Mouse (Mus musculus) stomach, embryonic 16.5 days (tissue): ENCODE data around the gene Vegfa. TPM values are rescaled to one million over a fixed set of nuclear protein-coding genes. Genes with fewer than 3 reads are reported as not detected.

Experiments used
- ATAC-seq: fragments of 200-750 bp; cut with Nextera tagmentation; 2 replicates; pipeline ENCODE4 v1.8.0; 2017; ENCODE audit warnings: moderate number of reproducible peaks, moderate TSS enrichment; ENCODE audit not compliant: insufficient read depth, low FRiP score
- H3K27ac ChIP-seq: fragments of 300-500 bp; sonication (generic); 2 replicates; pipeline ENCODE4 v1.5.1; 2014; ENCODE audit warnings: low read length
- H3K27me3 ChIP-seq: fragments of 300-500 bp; sonication (generic); 2 replicates; pipeline ENCODE4 v1.6.1; 2014; ENCODE audit warnings: low read length, control low read depth, mixed read lengths; ENCODE audit not compliant: control insufficient read depth, insufficient read depth
- H3K36me3 ChIP-seq: fragments of 300-500 bp; sonication (generic); 2 replicates; pipeline ENCODE4 v1.6.1; 2014; ENCODE audit warnings: low read length; ENCODE audit not compliant: control insufficient read depth, insufficient read depth
- H3K4me1 ChIP-seq: fragments of 300-500 bp; sonication (generic); 2 replicates; pipeline ENCODE4 v1.6.1; 2014; ENCODE audit warnings: low read length, control low read depth, mixed read lengths; ENCODE audit not compliant: control insufficient read depth, insufficient read depth
- H3K4me2 ChIP-seq: fragments of 300-500 bp; sonication (generic); 2 replicates; pipeline ENCODE4 v1.6.1; 2014; ENCODE audit warnings: low read depth, low read length, mixed read lengths
- H3K4me3 ChIP-seq: fragments of 300-500 bp; sonication (generic); replicated peaks from 2 replicates; pipeline ENCODE4 v1.5.1; 2014; ENCODE audit warnings: mild to moderate bottlenecking, low read length
- H3K9ac ChIP-seq: fragments of 300-500 bp; sonication (generic); 2 replicates; pipeline ENCODE4 v1.6.1; 2014; ENCODE audit warnings: low read length
- H3K9me3 ChIP-seq: fragments of 300-500 bp; sonication (generic); replicated peaks from 2 replicates; pipeline ENCODE4 v1.6.1; 2016; ENCODE audit warnings: low read length, control low read depth; ENCODE audit not compliant: control insufficient read depth
- WGBS: fragments of 180-500 bp; shearing (Covaris S2); extraction: QIAGEN DNeasy Blood & Tissue Kit; methylation state at CpG from one replicate; pipeline ENCODE4 v1.1.7; 2014; 5-methylcytosine and 5-hydroxymethylcytosine counted together
- polyA plus RNA-seq: library from polyadenylated mRNA; unstranded; fragments of >200 nt; fragmentation: Nextera tagmentation; extraction: Ambion mirVana; gene quantifications from 2 replicates; pipeline ENCODE4 v1.2.1, GENCODE M21; 2015

Vegfa gene
- polyA plus RNA-seq, 1 experiment from 2014 or later = 3.9 TPM

GRCm38 (mm10) chr17:46031621-46032211 lies 453 bp downstream of the Vegfa start:
- H3K9me3 ChIP-seq = no peaks in the 10 kb centered on the region
- H3K27ac ChIP-seq = peak overlapping the region; percentile 98
- H3K4me3 ChIP-seq = peak overlapping the region; percentile 86
- H3K36me3 ChIP-seq = no peaks in the 10 kb centered on the region
- peak overlapping the region; percentile 98 for H3K9ac ChIP-seq
- H3K4me2 ChIP-seq = peak overlapping the region; percentile 91
- peaks cover 42% of the 10 kb centered on the region for H3K4me1 ChIP-seq
- H3K27me3 ChIP-seq = no peaks in the 10 kb centered on the region
- no peak for ATAC-seq
- under 1% methylated on average over 50 of the region's 50 CpGs for WGBS

GRCm38 (mm10) chr17:46030731-46031620 lies 1.2 kb downstream of the Vegfa start:
- H3K27me3 ChIP-seq = no peaks in the 10 kb centered on the region
- H3K4me2 ChIP-seq = peak overlapping the region; percentile 91
- H3K27ac ChIP-seq = peak overlapping the region; percentile 98
- peak overlapping the region; percentile 98 for H3K9ac ChIP-seq
- ATAC-seq = peak; percentile 77
- no peaks in the 10 kb centered on the region for H3K36me3 ChIP-seq
- peaks cover 49% of the 10 kb centered on the region for H3K4me1 ChIP-seq
- peak overlapping the region; percentile 86 for H3K4me3 ChIP-seq
- no peaks in the 10 kb centered on the region for H3K9me3 ChIP-seq
- WGBS = under 1% methylated on average over 92 of the region's 92 CpGs

DNA sequence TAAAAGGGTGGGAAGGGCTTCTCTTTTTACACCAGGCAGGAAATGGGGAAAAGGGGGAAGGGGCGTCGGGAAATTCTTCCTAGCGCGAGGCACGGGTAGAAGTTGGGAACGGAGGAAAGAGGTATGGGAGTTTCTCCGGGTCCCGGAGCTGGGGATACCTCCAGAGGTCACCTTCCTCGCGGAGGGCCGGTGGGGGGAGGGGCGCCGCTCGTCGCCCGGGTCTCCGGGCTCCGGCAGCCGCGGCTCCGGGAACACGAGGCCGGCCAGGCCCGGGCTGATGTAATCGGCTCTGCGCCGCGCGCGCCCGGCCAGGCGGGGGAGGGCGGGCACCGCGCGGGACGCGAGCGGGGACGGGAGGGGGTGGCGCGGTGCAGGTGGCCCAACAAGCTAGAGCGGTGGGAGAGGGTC lies 1.8 kb downstream of the Vegfa start:
- no peaks in the 10 kb centered on the region for H3K27me3 ChIP-seq
- H3K4me3 ChIP-seq = peak overlapping the region; percentile 86
- H3K9me3 ChIP-seq = no peaks in the 10 kb centered on the region
- H3K4me1 ChIP-seq = peaks cover 51% of the 10 kb centered on the region
- H3K4me2 ChIP-seq = peak overlapping the region; percentile 91
- peak overlapping the region; percentile 98 for H3K9ac ChIP-seq
- H3K27ac ChIP-seq = peak overlapping the region; percentile 98
- ATAC-seq = peak; percentile 32; the same call in 1 of the 2 replicates
- WGBS = under 1% methylated on average over 41 of the region's 43 CpGs
- peaks cover under 1% of the 10 kb centered on the region; the same call in 1 of the 2 replicates for H3K36me3 ChIP-seq

DNA sequence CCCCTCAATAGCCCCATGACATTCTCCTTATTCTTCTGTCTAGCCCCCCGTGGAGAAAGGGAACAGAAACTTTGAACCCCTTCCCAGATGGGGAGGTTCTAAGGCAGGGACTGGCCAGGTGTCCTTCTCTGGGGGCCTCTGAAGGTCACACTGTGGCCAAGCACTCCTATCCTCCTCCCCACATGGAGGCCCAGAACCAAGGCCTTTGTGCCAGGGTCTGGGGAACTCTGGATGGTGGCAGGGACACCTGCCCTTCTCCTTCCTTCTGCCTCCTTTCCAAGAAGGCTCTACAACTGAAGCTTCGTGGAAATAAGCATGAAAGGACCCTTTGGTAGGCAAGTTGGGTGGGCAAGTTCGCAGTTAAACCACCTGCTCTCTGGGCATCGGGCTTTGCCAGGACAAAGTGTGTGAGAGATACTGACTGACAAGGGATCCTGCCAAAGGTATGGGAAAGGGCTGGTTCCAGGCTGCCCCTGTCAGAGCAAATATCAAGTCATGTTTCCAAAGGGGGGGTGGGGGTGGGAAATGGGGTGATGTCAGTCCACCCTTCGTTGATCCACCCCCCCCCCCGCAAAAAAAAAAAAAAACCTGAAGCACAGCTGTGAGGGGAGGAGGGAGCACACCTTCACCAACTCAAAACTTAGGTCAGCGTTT lies 2.5 kb downstream of the Vegfa start:
- H3K36me3 ChIP-seq = peaks cover 7% of the 10 kb centered on the region; the same call in 1 of the 2 replicates
- 10% methylated on average over 7 of the region's 7 CpGs for WGBS
- peak overlapping the region; percentile 98 for H3K9ac ChIP-seq
- H3K9me3 ChIP-seq = no peaks in the 10 kb centered on the region
- peak overlapping the region; percentile 91 for H3K4me2 ChIP-seq
- H3K4me3 ChIP-seq = peak overlapping the region; percentile 86
- H3K27ac ChIP-seq = peak overlapping the region; percentile 98
- H3K27me3 ChIP-seq = no peaks in the 10 kb centered on the region
- ATAC-seq = no peak
- H3K4me1 ChIP-seq = peaks cover 51% of the 10 kb centered on the region

DNA sequence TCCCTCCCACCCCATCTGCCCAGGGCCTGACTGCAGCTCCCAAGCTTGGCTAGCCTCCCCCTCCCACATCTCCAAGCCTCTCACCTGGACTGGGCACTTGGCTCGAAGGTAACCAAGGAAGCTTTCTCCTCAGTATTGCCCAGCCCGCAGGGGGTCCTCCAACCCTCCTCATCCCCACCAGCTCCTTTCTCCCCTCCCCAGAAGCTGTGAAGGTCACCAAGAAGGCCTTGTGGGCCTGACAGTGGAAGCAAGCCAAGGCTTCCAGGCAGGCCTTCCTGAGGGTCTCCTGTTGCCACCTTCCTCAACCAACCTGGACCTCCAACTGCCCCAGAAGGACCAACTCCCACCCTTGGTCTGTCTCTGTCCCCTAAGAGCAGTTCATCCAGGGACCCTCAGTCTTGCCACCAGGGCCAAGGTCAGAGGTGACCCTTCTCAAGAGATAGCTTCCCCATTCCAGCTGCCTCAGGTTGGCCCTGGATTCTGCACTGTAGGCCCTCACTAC lies 3.1 kb downstream of the Vegfa start:
- 32% methylated on average over 2 of the region's 2 CpGs for whole genome bisulfite sequencing
- H3K27me3 ChIP-seq = no peaks in the 10 kb centered on the region
- peak overlapping the region; percentile 86 for H3K4me3 ChIP-seq
- no peaks in the 10 kb centered on the region for H3K9me3 ChIP-seq
- H3K36me3 ChIP-seq = peaks cover 7% of the 10 kb centered on the region; the same call in 1 of the 2 replicates
- H3K4me1 ChIP-seq = peaks cover 50% of the 10 kb centered on the region
- no peak for ATAC-seq
- H3K9ac ChIP-seq = peak overlapping the region; percentile 98
- peak overlapping the region; percentile 91 for H3K4me2 ChIP-seq
- H3K27ac ChIP-seq = peak overlapping the region; percentile 98

DNA sequence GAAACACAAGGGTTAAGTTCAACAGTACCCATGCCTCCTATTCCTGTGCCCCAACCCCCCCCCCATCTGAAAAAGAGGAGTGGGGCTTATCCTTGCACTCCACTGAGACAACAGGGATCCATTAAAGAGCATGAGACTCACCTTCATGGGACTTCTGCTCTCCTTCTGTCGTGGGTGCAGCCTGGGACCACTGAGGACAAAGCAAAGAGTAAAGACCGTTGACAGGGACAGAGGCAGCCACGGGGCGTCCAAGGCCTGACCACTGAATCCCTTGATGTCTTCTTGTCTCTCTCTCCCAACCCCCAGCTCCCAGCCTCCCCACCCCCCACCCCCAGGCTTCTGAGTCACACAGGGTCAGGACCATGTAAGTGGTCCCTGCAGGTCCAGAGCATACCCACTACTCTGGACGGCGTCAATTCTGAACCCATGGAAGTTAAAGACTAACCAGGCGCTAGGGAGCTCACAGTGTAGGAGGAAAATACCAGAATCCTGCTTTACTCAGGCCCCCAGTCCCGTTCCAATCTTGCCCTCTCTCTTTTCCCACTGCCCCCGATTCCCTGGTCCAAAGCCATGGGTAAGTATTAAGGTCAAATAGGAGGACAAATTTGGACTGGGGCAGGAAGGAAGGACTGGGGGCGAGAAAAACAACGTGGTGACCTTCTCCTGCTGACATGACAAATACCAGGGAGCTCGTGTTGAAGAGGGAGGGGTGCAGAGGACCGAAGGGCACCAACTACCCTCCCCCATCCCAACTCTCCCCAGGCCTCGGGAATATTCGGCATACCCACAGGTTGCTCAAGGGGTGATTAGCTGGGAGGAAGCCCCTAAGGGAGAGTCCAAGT lies 3.7 kb downstream of the Vegfa start:
- peaks cover 44% of the 10 kb centered on the region for H3K4me1 ChIP-seq

GRCm38 (mm10) chr17:46027066-46027917 lies 4.9 kb downstream of the Vegfa start:
- H3K4me3 ChIP-seq = peak overlapping the region; percentile 86
- WGBS = 10% methylated on average over 16 of the region's 16 CpGs
- H3K9ac ChIP-seq = peak overlapping the region; percentile 98
- H3K4me2 ChIP-seq = peak overlapping the region; percentile 91
- peak; percentile 47 for ATAC-seq
- peaks cover 14% of the 10 kb centered on the region for H3K36me3 ChIP-seq
- peaks cover 37% of the 10 kb centered on the region for H3K4me1 ChIP-seq
- H3K27ac ChIP-seq = peak overlapping the region; percentile 98
- no peaks in the 10 kb centered on the region for H3K9me3 ChIP-seq
- H3K27me3 ChIP-seq = no peaks in the 10 kb centered on the region

More for the DNA sequence above, 3.7 kb downstream of the Vegfa start:
- Histone ChIP-seq H3K4me2 (peak overlapping the region; percentile 91), H3K9me3 (no peaks in the 10 kb centered on the region), H3K27ac (peak overlapping the region; percentile 98), H3K4me3 (peak overlapping the region; percentile 86), H3K9ac (peak overlapping the region; percentile 98), H3K27me3 (no peaks in the 10 kb centered on the region), H3K36me3 (peaks cover 7% of the 10 kb centered on the region; the same call in 1 of the 2 replicates)
- WGBS = 20% methylated on average over 15 of the region's 15 CpGs
- ATAC-seq = no peak
